Mouse (Mus musculus): ENCODE results near the gene Plch2.

GRCm38 (mm10) chr4:154986096-154986495 lies 70.5 kb downstream of the Plch2 start:
- TF ChIP-seq POLR2A (IDR thresholded peaks at IDR 0.05; ENCODE audit: borderline replicate concordance, extremely low read depth, low read depth, low read length) (no peak), CTCF (IDR thresholded peaks at IDR 0.05; ENCODE audit: insufficient read depth, low read length) (peak; percentile 34; the same call in 1 of the 2 replicates)

Measured in lung, adult 2 months (tissue).